Mouse (Mus musculus): Measurements from ENCODE around the gene Kcnk12.

The Kcnk12 gene

DNA sequence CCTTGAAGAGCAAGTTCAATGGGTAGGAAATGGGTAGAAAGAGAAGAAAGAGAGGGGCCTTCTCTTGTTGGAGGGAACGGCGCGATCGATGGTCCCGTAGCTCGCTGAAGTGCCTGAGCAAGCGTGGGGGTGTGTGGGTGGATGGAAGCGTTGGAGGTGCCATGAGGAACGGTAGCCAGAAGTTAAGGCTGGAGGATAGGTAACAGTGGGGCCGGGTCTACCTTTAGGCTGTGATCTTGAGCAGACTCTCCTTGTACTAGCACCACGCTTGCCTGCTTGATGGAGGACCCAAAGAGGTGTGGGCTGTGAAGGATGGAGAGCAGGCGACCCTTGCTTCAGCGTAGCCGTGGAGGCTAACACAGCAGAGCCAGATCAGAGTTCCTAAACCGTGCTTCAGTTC is 12.1 kb downstream of the Kcnk12 start:
- no peak for DNase-seq (ENCODE audit: low spot score in 2 of 2)

DNA sequence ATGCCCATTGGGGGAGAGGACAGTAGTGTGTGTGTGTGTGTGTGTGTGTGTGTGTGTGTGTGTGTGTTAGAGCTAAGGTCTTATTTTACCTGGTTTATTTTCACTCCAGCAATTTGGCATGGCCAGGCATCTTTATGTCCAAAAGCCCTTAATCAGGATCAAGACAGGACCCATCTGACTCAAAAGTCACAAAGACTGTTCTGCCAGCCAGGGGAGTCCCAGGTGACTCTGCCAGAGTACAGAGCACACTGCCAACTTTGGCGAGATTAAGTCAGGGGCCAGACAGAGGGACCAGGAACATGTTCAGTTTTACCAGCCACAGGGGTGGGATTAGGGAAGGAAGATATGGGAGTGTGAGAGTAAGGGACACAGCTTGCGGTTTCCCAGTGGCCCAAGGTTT is 12.9 kb downstream of the Kcnk12 start:
- no peak for DNase-seq (ENCODE audit: low spot score in 2 of 2)

- DNase-seq (ENCODE audit: low spot score in 2 of 2) = no peak
Observed at GRCm38 (mm10) chr17:87784141-87784831, 13.5 kb downstream of the Kcnk12 start.

DNA sequence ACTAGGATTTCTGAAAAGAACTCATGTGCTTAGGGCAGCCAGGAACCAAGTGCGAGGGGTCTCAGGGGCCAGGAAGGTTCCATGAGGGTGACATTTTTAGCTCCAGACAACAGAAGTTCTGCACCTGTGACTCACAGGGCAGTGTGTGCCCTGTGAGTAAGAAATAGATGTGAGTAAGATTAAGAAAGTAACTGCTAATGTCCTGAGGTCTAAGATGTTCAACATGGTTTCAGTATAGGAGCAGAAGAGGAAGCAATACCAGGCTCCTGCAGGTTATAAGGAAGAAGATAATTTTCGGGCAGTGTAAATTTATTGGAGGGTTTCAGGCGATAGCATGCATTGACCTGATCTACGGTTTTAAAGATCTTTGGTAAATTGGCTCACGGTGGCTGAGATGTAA is 16.6 kb downstream of the Kcnk12 start:
- no peak for DNase-seq (ENCODE audit: low spot score in 2 of 2)

GRCm38 (mm10) chr17:87780164-87780563 is 17.6 kb downstream of the Kcnk12 start:
- DNase-seq (ENCODE audit: low spot score in 2 of 2) = no peak

- DNase-seq (ENCODE audit: low spot score in 2 of 2) = no peak
Observed at GRCm38 (mm10) chr17:87774982-87775381, 22.8 kb downstream of the Kcnk12 start.

DNA sequence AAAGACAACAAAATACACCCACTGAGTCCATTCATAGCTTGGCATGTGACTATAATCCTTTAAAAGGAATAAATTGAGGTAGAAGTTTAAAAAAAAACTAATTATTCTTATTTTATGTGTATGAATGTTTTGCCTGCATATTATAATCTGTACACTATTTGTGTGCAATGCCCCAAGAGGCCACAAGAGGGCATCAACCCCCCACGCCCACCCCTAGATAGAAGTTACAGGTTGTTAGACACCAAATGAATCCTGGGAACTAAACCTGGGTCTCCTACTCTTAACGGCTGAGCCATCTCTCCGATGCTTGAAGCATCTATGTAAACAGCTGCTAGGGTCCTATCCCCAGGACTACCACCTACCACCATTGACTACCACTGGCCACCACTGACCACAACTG is 24.6 kb downstream of the Kcnk12 start:
- no peak for DNase-seq (ENCODE audit: low spot score in 2 of 2)

DNA sequence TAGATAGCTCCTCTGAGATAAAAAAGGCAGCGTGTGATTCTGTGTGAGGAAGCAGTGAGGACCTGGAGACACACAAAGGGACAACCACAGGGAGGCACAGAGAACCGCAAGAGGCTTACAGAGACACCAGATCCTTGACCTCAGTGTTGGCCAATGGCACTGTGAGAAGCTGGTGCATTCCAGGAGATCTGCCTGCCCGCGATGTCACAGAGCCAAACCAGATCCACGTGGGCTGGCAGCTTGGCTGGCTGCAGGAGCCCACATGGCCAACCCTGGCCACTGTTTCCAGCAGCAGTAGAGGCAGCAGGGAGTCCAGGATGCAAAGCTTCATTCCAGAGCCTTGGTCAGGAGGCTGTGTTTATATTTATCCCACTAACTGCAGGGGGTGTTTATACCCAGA is 27.0 kb downstream of the Kcnk12 start:
- no peak for DNase-seq (ENCODE audit: low spot score in 2 of 2)

DNA sequence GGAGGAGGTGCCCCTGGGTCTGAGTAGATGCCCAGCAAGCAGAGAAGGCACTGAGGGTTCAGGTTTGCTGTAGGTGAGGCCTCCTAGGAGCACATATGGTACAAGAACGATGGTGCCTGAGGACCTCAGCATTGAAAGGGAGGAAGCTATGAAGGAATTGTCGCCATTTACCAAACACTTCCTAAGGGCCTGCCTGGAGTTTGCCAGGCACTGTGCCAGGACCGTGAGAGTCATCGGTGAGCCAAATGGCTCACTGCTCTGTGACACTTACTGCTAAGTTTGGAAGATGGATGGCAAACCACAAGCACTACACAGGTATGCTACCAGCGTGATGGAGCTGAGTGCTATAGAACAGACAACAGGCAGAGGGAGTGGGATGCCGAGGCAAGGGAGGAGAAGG is 30.9 kb downstream of the Kcnk12 start:
- no peak for DNase-seq (ENCODE audit: low spot score in 2 of 2)

DNA sequence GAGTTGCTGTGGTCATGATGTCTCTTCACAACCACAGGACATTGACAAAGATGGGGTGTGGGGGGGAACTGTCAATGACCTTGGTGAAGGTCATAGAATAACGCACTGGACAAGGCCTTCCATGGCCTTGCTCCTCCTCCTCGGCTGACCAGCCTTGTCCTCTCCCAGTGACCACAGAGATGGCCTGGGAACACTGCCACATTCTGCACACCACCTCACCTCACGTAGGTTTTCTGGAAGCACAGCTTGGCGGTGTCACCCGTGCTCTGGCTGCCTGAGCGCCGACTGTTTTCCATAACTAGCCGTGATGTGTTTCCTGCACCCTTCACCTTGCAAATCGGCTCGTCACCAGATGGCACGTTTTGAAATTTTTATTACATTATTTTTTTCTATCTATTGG is 32.8 kb downstream of the Kcnk12 start:
- no peak for DNase-seq (ENCODE audit: low spot score in 2 of 2)

GRCm38 (mm10) chr17:87763146-87763545 is 34.6 kb downstream of the Kcnk12 start:
- DNase-seq (ENCODE audit: low spot score in 2 of 2) = no peak

DNA sequence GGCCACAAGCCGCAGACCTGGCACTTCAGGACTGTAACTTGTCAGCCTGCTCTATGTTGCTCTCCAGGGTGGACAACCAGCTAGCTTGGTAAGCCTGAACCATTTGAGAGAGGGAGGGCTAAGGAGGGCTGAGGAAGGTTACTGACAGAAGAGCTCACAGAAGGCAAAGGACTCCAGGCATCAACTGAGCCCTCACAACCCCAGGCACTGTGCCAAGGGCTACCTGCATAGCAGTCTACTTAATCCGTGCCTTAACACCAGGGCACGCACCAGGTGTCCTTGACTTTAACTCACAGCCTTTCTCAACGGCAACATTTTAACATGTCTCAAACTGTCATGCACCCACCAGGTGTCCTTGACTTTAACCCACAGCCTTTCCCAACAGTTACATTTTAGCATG is 37.5 kb downstream of the Kcnk12 start:
- no peak for DNase-seq (ENCODE audit: low spot score in 2 of 2)

- peak; percentile 23 to 56 for DNase-seq (ENCODE audit: low spot score in 2 of 2)
Observed at GRCm38 (mm10) chr17:87745926-87746888, 51.6 kb downstream of the Kcnk12 start.

GRCm38 (mm10) chr17:87744985-87745925 is 52.5 kb downstream of the Kcnk12 start:
- DNase-seq (ENCODE audit: low spot score in 2 of 2) = no peak

DNA sequence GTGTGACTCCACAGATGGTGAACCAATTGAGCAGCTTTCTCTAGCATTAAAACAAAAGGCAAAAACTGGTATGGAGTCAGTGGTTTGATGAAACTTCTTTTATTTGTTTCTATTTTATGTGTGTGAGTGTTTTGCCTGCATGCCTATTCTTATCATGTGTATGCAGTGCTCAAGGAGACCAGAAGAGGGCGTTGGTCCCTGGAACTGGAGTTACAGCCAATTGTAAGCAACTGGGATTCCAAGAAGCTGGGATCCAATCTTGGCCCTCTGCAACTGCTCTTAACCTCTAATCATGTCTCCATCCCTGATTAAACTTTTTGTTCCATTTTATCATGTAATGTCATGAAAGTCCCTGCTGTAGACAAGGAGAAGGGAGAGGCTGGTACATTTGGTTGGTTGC is 58.0 kb downstream of the Kcnk12 start:
- DNase-seq (ENCODE audit: low spot score in 2 of 2) = no peak

- DNase-seq (ENCODE audit: low spot score in 2 of 2) = no peak
Observed at GRCm38 (mm10) chr17:87737144-87737543, 60.6 kb downstream of the Kcnk12 start.

DNA sequence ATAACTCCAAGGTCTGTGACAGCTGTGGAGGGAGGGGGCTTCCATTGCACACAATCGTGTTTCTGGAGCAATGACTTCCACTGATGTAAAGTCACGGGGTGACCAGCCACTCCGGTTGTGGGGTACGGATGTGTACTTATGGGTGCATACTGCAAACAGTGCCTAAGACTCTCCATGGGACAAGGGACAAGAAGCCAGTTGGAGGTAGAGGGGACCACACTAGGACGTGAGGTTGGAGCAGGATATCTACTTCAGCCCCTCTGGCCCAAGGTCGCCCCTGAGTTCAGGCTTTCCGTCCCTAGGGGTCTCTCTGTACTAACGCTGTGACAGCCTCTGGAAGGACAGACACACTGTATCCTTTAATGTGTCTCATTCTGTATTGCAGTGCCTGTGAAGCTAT is 63.3 kb downstream of the Kcnk12 start:
- no peak for DNase-seq (ENCODE audit: low spot score in 2 of 2)

DNA sequence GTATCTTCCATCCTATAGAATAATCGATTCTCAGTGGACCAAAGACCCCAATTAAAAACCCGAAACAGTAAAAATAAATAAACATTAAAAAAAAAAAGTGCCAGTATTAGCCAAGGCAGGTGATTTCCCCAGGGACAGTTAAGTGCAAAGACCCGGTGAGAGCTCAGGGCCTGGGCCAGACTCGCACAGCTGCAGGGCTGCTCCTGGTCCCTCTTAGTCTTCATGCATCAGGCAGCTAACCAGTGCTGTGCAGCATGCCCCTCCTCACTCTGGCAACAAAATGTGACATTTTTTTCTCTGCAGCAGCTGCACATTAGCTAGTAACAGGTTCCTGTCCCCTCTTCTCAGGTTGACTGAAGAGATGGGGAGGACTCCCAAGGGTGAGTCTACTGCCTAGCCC is 65.8 kb downstream of the Kcnk12 start:
- DNase-seq (ENCODE audit: low spot score in 2 of 2) = no peak

GRCm38 (mm10) chr17:87726489-87727356 is 71.1 kb downstream of the Kcnk12 start:
- DNase-seq (ENCODE audit: low spot score in 2 of 2) = no peak

DNA sequence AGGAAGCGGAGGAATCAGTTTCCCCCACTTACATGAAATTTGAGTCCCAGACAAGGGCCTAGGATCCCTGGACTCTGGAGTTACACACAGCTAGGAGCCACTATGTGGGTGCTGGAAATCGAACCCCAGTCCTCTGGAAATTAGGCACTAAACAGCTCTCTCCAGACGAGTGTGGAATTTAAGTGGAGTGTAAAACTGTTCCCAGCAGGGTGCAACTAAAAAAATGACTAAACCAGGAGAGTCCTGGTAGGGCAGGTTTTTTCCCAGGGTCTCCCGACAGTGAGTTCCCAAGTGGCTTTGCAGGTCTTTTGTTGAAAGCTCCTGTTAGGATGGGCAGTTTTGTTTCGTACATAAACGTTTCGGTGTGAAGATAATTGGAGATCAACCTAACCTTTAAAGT is 73.1 kb downstream of the Kcnk12 start:
- no peak for DNase-seq (ENCODE audit: low spot score in 2 of 2)

GRCm38 (mm10) chr17:87700101-87700500 is 97.7 kb downstream of the Kcnk12 start:
- no peak for DNase-seq (ENCODE audit: low spot score in 2 of 2)
